Mouse (Mus musculus) left cerebral cortex, postnatal 10 days (tissue): ENCODE results near the gene Ginm1. TPM values are rescaled to one million over a fixed set of nuclear protein-coding genes. Genes with fewer than 3 reads are reported as not detected.
"Not testable (repeated sequence)": the region's sequence is repeated elsewhere in the genome, so short reads cannot be mapped to it uniquely, and the experiment has no call there.

ENCODE experiments used
- DNase-seq, 2 experiments: peaks; one replicate each; pipeline ENCODE4 v3.0.0; 2021 to 2022; ENCODE audit warnings: low spot score in 2 of 2, mixed read lengths in 1 of 2; ENCODE audit errors: extremely low spot score in 1 of 2
- intact Hi-C: fragments of 180-260 bp; cut with DNase I; formaldehyde crosslinking; loops from one replicate; pipeline ENCODE4 v1.15.1; 2025
- total RNA-seq, 2 experiments: library from RNA; stranded (reverse); gene quantifications; 2 replicates each; pipeline ENCODE4 v1.2.3; 2021

The Ginm1 gene
- total RNA-seq, 2 experiments from 2014 or later = 20.3 to 23.7 TPM

DNA sequence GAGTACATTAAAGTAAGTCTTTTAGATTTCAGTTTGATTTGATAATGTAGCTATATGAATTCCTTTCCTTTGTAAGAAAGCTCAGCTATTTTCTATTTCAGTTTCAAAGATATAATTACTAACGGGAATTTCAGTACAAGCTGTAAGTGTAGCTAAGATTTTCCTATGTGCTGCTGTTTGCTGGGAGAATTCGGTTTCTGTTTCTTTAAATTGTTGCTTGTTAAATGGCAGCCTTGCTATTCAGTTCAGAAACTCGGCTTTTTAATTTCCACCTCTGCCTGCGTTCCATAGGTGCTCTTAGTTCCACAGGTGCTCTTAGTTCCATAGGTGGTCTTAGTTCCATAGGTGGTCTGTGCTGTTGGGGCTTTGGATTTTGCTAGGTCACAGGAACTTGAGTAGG is 26.5 kb upstream of the Ginm1 start:
- intact Hi-C loops = no loop called here
- DNase-seq = no peak

DNA sequence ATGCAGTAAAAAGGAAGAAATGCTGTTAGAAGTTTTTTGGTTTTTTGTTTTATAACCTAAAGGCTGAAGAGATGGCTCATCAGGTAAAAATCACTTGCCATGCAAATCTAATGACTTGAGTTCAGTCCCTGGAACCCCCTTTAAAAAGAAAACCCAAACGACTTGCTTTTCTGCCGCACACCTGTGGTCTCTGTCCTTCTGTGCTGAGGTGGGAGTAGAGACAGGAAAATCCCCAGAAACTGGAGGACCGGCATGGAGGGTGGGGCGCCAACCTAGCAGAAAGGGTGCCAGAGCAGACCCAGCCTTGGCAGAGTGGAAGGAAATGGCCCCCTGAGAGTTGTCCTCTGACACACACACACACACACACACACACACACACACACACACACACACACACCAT is 26.1 kb upstream of the Ginm1 start:
- no peak for DNase-seq
- intact Hi-C loops = no loop called here

DNA sequence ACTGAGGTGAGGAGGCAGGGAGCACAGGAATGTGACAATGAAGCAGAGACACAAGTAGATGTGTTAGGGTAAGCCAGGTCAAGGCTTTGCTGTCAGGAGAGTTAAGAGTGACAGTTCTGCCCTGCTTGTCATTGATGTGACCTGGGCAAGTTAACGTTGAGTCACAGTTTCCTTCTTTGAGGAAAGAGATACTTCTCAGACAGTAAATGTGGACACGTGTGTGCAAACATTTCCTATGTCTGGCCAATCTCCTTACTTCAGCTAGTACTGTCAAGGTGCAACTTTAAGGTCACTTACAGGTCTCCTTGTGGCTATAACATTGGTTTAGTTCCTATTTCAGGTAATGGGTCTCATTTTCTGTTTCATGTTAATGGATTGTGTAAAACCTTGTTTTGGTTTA is 23.9 kb upstream of the Ginm1 start:
- intact Hi-C loops = no loop called here
- no peak for DNase-seq

DNA sequence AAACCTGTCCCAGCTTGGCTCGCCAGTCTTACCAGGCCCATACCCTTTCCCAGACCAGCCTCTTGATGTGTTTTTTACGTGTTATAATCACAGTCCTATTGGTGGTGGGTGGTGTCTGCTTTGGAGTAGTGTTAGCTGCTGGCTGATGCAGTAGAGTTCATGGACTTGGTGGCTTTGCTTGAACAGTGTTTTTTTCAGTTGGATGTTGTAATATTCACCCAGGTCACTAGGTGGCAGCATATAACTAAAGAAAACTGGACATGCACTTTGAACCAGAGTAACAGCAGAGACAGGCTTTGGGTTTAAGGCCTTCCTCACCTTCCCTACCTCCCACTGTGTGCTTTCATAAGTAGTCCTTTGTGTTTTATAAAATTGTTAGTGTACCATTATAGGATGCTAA is 17.3 kb upstream of the Ginm1 start:
- intact Hi-C loops = loop anchor here (5.0 kb wide), 2 partner anchors 387 to 432 kb away; no protein-coding TSS in a partner anchor

DNA sequence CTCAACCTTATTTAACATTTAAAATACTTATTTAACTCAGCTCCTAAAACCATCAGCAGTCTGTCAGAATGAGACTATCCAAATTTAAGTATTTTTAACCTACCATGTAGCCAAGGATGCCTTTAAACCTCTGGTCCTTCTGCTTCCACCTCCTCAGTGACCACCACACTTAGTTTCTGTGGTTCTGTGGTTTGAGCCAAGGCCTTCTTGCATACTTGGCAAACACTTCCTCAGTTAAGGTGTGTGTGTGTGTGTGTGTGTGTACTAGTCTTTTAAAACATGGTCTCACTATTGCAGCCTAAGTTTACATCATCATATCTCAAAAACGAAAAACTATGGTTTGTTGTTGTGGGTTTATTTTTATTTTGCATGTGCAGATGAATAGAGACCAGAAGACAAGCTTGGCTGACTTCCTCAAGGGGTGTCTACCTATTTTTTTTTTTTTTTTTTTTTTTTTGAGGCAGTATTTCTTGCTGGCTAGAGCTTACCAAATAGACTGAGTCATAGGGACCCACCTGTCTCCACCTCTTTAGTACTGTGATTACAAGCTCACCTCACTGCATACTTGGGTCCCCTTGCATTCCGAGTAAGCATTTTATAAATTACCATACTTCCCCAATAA is 10.0 kb upstream of the Ginm1 start:
- no peak for DNase-seq
- intact Hi-C loops = loop anchor here (5.0 kb wide), 1 partner anchor 100 kb away; no protein-coding TSS in a partner anchor

More for the DNA sequence above, 17.3 kb upstream of the Ginm1 start:
- peak in 1 of 2 experiments; percentile 68 for DNase-seq

DNA sequence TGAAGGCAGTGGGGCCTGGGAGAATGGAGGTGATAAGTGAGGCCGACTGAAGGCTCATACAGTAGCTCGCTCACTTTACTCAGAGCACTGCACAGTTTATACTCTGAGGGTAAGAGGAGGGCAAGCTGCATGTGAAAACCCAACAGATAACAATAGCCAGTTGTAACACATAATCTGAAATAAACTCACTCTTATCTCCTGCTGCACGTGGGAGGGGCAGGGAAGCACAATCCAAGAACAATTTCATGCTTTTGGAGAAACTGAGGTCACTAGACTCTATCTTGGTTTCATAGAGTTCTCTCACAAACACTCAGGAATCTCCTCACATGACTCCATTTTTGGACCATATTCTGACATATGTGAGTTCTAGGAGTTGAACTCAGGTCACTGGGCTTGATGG is 8.6 kb upstream of the Ginm1 start:
- DNase-seq = no peak
- intact Hi-C loops = loop anchor here (5.0 kb wide), 1 partner anchor 99 kb away; no protein-coding TSS in a partner anchor

DNA sequence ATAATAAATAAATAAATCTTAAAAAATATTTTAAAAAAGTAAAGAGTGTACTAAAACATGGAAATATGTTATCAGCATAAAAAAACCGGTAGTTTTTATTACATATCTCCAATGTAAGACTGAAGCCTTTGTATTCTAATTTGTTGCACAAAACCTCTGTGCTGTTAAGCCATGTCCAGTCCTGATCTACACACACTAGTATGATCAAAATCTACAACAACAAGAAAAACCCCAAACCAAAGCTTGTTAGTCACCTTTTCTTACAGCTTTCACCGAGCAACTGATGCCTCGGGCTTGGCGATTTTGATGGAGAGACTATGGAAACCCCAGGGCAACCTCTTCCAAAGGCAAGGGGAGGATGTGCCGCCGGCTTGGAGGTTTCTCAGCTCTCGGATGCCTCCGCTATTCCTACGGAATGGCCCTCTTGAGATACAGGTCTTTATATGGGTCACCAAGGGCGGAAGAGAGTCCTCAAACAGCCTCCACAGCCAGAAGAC is 322 bp downstream of the Ginm1 start:
- DNase-seq = no peak
- intact Hi-C loops = no loop called here

DNA sequence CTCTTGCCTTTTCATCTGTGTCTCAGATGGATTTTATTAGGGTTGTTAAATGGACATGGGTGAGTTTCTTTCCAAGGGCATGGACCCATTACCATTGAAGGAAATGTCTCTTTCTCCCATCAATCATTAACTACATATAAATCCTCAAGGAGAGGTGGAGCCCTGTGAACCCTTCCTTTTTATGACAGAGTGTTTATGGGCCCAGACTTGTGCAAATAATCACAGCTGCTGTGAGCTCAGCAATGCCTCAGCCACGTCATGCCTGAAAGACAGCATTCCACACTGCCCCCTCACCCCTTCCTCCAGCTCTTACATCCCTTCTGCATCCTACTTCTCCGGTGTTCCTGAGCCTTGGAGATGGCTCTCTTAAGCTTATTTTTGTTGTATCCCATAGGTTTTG is 5.3 kb downstream of the Ginm1 start:
- intact Hi-C loops = no loop called here
- no peak for DNase-seq

DNA sequence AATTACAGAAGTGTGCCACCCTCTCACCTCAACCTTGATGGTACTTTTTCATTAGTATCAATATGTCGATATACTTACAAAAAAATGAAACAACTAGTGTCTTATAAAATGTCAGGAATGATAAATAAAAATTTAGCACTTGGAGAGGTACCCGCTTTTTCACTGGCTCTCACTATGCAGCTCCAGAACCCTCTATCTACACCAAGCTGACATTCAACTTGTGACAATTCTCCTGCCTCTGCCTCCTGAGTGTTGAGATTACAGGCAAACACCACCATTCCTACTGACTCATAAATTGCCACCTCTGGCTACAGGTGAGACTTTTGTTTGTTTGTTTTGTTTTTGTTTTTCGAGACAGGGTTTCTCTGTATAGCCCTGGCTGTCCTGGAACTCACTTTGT is 11.4 kb downstream of the Ginm1 start:
- intact Hi-C loops = no loop called here
- no peak for DNase-seq

DNA sequence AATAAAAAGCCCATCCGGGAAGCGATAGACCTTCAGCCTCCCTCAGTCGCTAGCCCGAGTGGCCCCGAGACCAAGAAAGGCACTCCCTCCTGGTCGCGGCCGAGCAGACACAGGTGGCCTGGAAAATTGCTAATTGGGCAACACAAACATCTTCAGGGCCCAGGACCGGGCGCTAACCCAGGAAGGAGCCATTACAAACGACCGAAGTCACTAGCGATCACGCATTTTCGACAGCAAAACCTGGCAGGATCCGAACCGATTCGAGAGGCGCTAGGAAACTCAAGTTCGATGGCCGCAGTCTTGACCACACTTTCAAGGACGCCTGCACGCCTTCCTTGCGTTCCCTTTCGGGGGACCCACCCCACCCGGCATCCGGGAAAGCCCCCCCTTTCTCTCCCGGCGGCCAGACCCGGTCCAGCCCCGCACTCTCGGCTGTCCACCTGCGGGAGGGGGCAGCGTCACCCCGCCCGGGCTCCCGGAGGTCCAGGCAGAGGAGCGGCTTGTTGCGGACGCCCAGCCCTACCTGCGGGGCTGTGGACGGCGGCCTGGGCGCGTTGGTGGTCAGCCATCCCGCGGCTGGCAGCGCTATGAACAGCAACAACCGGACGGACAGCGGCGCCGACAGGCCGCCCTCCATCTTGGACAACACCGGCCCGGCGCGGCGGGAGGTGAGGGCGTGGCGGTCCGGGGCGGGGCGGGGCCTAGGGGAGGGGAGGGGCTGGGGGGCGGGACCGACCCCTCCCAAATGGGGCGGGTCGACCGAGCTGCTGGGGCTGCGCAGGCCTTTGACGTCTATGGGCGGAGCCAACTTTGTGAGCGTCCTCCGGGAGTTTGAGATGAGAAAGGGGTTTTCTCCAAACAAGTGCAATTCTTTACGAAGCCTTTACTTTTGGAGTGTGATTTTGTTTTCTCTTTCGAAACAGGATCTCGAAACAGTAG is 12.1 kb downstream of the Ginm1 start:
- DNase-seq = peak; percentile 83 to 93
- intact Hi-C loops = no loop called here

DNA sequence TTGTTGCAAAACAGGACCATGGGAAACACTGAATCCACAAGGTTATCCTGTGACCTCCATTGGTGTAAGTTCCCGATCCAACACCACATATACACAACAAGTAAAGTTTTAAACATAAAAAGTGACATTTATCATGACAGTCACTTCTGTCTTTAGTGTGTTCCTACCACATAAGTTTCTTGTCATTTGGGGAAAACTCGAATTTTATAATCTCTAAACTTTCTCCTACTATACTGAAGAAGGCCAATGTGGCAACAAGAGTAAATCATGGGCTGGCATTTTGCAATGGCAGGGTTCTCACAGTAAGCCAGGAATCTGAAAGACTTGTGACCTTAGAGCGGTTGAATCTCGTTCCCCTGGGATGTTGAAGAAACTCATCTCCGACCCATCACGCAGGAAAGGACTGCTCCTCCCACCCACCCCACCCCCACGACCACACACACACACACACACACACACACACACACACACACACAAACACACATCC is 12.8 kb downstream of the Ginm1 start:
- DNase-seq = no peak
- intact Hi-C loops = no loop called here

DNA sequence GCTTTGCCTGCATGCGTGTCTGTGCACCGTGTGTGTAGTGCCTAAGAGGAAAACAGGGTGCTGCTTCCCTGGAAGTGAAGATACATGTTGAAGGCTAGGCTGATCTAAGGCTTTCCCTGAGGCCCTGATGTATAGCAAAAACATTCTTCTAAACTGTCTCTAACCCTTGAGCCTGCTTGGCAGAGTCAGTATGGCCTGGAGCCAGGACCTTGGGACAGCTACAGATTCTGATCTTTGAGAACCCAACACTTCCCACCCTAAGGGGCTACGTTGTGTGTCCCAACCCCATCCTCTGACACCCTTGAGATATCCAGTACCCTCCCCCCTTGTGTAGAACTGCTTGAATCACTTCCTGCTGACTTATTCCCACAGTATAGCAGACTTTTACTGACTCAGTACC is 14.3 kb downstream of the Ginm1 start:
- no peak for DNase-seq
- intact Hi-C loops = no loop called here

DNA sequence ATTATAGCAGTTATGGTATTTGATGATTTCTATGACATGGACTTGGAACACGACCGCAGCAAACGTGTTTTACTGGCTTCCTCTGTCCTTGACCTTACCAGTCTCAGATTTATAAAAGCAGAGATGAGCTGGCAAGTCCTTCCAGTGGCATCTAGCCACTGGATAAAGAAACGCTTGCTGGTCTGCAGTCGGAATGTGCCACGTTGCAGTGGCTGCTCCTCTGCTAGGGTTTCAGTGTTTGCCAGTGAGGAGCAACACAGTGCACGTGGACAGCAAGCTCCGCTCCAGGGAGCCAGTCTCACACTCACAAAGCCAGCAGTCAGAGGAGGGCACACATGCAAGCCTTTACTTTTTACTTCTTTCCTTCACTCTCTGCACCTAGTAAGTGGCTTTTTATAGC is 17.2 kb downstream of the Ginm1 start:
- intact Hi-C loops = no loop called here
- DNase-seq = no peak

DNA sequence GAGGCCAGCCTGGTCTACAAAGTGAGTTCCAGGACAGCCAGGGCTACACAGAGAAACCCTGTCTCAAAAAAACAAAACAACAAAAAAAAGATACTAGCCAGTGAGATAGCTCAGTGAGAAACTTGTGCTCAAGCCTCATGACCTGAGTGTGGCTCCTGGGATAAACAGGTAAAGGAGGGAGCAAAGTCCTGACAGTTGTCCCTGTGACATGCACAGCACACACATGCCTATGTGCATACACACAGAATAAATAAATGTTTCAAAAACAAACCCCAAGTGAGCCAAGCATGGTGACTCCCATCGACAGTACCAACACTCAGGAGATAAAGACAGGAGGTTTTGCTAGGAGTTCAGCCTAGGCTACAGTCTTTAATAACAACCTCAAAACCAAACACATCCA is 19.9 kb downstream of the Ginm1 start:
- DNase-seq = no peak
- intact Hi-C loops = no loop called here

DNA sequence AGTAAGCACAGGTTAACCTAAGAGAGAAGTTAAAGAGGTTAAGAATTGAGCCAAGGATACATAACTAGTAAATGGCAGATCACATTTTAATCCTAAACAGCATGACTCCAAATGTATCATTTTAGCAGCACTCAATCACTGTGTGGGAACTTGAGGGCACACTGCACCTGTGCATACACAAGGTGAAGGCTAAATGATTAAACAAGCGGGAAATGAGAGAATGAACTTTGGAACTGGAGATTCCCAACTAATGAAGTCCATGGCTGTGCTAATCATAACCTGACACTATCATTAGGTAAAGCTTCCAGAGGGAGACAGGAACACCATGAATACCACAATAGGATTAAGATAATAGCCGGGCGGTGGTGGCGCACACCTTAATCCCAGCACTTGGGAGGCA is 20.3 kb downstream of the Ginm1 start:
- DNase-seq = no peak

DNA sequence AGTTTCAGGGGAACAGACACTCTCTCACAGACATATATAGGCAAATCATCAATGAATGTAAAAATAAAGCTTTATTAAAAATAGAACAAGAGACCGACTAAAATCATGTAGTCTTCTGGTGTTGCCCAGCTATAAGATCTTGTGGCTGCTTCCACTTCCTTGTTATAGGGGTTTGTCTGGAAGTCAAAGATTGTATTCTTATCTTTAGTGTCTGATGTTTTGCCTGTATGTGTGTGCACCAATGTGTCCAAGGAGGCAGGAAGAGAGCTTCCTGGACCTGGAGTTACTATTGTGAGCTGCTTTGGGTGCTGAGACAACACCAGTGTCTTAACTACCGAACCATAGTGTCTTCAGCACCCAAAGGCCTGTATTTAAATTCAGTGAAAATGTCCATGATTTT is 35.1 kb downstream of the Ginm1 start:
- intact Hi-C loops = no loop called here
- DNase-seq = no peak

More for the DNA sequence above, 20.3 kb downstream of the Ginm1 start:
- intact Hi-C loops = no loop called here

DNA sequence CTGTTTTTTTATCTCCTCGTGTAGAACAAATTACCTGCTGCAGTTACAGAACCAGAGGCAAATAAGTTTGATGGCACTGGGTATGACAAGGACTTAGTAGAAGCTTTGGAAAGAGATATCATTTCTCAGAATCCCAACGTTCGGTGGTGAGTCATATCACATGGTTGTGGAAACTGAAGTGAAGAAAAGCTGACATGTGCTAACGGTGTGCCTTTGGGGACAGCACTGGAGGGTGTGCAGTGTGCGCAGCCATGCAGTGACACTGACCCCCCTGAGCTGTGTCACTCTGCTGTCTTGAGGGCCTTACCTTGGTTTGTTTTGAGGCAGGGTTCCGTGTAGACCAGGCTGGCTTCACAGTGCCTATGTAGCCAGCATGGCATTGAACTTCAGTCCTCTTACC is 43.9 kb downstream of the Ginm1 start:
- intact Hi-C loops = no loop called here
- DNase-seq = no peak

DNA sequence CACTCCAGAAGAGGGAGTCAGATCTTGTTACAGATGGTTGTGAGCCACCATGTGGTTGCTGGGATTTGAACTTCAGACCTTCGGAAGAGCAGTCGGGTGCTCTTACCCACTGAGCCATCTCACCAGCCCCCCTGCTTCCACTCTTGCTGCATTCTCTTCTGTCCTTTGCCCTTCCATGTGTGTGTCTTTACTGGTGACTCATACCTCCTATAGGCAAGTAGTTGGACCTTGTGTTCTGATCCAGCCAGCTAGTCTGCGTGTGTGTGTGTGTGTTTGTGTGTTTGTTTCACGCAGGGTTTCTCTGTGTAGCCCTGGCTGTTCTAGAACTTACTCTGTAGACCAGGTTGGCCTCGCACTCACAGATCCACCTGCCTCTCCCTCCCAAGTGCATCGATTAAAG is 47.1 kb downstream of the Ginm1 start:
- DNase-seq, intact Hi-C loops: not testable (repeated sequence)

DNA sequence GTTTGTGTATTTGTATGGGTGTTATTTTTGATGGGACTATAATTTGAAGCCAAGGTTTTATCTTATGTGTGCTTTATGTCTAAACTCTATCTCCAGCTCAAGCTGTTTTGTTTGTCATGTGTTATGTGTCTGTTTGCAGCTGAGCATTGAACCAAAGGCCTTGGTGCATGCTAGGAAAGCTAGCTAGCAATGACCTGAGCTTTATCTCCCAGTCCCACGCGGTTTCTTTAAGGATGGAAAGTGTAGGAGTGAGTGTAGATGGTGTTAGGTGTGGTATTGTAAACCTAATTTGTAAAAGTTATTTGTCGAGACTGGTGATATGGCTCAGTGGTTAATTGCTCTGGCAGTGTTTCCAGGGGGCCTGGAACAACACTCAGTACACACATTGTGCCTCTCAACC is 54.7 kb downstream of the Ginm1 start:
- intact Hi-C loops = no loop called here

DNA sequence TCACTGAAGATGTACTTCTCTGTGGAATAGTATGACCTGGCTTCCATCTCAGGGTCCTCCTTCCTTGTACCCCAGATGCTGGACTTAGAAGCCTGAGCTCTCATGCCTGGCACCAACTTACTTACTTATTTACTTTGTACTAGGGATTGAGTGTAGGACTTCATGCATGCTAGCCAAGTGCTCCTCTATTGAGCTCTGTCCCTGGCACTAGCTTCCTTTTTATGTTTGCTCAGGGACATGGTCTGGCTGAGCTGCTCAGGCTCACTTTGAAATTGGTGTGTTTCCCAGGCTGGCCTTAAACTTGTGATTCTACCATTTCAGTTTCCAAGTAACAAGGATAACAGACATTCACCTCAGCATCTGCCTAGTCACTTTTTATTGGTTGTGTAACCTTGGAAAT is 55.5 kb downstream of the Ginm1 start:
- peak in 1 of 2 experiments; percentile 6 for DNase-seq
- intact Hi-C loops = no loop called here

More for the DNA sequence above, 54.7 kb downstream of the Ginm1 start:
- DNase-seq = no peak
